Mouse (Mus musculus): ENCODE measurements around the gene Faap20.

The Faap20 gene

GRCm38 (mm10) chr4:155250361-155251117 is 937 bp downstream of the Faap20 start:
- DNase-seq = peak; percentile 78

DNA sequence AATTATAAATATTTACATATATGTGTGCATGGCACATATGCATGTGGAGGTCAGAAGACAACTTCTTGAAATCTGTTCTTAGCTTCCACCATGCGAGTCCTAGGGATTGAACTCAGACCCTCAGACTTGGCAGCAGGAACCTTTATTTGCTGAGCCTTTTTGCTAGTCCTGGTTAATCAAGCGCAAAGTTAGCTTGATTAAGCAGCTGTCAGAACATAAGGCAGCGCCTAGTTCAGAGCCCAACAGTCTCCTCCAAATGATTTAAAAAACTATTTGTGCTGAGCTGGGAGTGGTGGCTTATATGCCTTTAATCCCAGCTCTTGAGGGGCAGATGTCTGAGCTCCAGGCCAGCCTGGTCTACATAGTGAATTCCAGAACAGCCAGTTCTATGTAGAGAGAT is 1.5 kb downstream of the Faap20 start:
- DNase-seq = peak; percentile 61

DNA sequence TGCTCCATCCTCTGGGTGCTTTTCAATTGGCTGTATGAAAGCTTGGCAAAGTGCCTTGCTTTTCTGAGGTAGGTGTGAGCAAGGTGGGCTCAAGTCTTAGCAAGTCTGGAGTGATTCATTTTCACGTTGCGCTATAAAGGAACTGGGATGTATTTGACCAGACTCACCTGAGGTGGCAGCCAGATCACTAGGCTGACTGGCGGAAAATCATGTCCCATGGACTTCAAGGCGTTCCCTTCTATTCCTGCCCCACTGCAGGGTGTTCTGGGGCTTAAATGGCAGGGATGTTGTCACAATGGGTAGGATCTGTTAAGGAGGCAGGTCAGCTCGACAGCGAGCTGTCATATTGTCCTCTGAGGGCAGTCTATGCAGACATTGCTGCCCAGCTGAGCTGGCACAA is 2.7 kb downstream of the Faap20 start:
- no peak for DNase-seq

GRCm38 (mm10) chr4:155264521-155265321 is 15.1 kb downstream of the Faap20 start:
- DNase-seq = peak; percentile 98

- DNase-seq = no peak
Observed at GRCm38 (mm10) chr4:155267047-155267543, 17.5 kb downstream of the Faap20 start.

GRCm38 (mm10) chr4:155267639-155268175 is 18.1 kb downstream of the Faap20 start:
- DNase-seq = no peak

DNA sequence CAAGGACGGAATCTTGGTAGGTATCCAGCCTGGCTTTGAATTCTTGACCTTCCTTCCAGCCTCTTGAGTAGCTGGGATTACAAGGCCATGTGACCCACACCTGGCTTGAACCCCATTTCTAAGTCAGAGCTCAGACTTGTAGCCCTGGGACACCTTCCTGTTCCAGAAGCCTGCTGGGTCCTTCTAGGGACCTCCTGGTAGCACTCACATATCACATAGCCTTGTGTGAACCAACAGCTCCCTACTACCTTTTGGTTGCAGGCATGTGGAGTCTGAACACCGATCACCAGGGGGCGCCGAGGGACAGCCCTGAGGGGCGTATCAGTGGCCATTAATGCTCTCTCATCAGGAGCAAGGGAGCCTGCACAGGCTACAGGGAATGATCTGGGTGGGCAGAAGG is 18.8 kb downstream of the Faap20 start:
- peak; percentile 74 for DNase-seq

GRCm38 (mm10) chr4:155274451-155274850 is 24.8 kb downstream of the Faap20 start:
- no peak for DNase-seq

- DNase-seq = peak; percentile 54
Observed at GRCm38 (mm10) chr4:155274851-155275250, 25.2 kb downstream of the Faap20 start.

DNA sequence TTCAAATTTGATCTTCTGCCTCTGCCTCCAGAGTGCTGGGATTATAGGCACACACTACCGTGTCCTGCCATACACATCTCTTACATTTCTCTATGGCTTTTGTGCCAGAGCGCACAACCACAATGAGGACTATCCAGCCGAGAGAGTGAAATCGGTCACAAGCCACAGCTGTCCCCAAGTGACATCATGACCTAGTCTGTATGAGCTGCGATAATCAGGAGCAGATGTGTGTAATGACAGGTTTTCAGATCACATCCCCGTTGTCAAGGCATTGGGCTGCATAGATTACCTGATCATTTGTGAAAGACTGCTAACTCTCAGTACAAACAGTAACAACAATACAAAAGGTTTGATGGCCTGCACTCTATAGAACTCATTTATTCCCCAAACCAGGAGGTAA is 28.4 kb downstream of the Faap20 start:
- no peak for DNase-seq

- DNase-seq = no peak
Observed at GRCm38 (mm10) chr4:155279054-155279453, 29.5 kb downstream of the Faap20 start.

DNA sequence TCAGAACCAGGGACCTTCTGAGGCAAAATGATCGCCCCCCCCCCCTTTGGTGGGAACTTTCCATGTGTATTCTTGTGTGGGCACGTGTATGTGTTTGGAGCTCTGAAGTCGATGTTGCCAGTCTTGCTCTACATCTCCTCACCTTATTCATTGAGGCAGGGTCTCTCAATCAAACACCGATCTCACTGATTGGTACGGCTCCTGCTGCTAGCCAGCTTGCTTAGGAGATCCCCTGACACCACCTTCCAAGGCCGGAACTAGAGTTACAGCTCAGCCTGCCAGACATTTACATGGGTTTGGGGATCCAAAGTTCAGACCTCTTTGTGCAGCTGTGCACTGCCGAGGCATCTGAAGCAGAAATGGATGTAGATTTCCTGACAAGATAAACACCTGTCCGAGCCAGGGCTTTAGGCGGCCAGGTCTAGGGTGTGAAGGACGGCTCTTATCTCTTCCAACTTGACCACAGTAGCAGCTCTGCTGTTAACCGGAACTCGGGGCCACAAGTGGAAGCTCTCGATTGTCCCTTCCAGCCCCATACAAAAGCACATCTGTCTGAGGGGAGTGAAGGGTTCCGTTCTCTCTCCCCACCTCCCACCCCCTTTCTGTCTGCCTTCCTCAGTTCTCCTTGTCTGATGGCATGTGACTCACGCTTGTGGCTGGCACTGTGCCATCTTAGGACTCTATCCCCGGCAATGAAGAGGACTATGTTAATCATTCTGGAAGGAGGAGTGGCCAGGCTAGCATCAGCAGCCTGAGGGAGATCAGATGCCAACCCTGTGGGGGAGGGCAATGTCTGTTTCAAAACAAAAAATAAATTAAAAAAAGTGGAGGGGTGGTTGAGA is 30.5 kb downstream of the Faap20 start:
- DNase-seq = peak; percentile 51

GRCm38 (mm10) chr4:155280768-155281121 is 31.1 kb downstream of the Faap20 start:
- DNase-seq = no peak

DNA sequence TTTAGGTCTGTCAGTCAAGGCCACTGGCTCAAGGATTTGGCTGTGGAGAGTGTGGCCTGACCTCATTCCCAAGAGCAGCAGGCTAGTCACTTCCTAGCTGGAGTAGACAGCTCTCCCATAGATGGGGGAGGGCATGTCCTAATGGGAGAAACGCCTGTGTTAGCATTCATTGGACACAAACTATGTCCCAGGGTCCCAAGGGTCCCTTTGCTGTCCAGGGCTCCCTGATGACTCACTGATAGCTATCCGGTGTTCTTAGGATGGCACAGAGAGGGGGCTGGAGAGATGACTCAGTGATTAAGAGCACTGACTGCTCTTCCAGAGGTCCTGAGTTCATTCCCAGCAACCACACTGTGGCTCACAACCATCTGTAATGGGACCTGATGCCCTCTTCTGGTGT is 31.6 kb downstream of the Faap20 start:
- DNase-seq = peak; percentile 37

- no peak for DNase-seq
Observed at GRCm38 (mm10) chr4:155281652-155282051, 32.0 kb downstream of the Faap20 start.

- no peak for DNase-seq
Observed at GRCm38 (mm10) chr4:155282231-155282630, 32.6 kb downstream of the Faap20 start.

DNA sequence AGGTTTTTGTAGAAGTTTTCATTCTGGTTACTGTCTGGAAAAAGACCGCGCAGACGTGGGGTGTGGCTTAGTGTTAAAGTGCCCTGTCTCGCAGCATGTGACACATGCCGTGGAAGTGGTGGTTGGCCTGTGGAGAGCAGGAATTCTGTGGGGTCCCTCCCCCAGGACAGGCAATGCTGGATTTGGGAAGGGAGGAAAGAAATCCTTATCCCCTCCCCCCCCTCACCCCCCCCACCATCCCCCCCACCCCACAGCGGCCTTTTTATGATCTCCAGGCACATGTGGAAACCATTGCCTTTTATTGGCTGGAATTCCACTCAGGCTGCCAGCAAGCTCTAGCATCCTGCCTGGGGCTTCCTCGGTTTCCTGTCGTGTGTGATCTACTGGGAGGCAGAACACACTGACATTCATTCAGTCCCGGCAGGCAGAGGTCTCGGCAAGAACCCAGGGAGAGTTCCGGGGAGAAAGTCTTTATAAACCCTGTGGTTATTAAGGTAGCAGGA is 33.5 kb downstream of the Faap20 start:
- no peak for DNase-seq

GRCm38 (mm10) chr4:155283585-155283984 is 34.0 kb downstream of the Faap20 start:
- peak; percentile 78 for DNase-seq

GRCm38 (mm10) chr4:155284521-155285379 is 35.1 kb downstream of the Faap20 start:
- no peak for DNase-seq

DNA sequence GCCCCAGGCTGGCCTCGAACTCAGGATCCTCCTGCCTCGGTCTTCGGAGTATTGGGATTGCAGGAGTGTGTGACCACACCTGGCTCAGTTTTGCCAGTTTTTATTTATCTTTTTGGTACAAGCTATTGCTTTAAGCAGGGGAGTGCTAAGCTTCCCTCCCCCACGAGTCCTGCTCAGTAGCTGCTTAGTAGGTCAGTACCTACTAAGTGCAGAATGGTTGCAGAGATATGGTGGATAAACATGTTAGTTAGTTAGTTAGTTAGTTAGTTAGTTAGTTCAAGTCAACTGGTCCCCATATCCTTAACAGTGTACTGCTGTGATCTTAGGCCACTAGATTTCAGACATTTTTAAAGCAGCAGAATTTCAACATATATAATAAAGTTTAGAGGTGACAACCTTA is 36.5 kb downstream of the Faap20 start:
- no peak for DNase-seq

DNA sequence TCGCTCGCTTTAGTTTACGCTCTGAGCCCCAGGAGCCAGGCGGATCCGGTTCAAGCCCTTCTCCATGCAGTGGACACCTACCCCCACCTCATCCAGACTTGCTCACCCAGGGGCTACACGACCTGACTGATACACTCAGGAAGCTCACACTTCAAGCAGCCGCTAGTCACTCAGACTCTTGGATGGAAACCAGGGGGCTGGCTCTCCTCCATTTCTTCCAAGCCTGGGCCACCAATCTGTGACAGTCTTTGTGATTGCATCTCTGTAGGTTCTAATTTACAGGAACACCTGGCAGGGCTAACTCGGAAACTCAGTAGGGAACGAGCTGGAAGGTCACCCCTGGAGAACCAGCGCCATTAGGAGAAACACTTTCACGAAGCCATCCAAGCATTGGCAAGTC is 38.1 kb downstream of the Faap20 start:
- DNase-seq = peak; percentile 73

DNA sequence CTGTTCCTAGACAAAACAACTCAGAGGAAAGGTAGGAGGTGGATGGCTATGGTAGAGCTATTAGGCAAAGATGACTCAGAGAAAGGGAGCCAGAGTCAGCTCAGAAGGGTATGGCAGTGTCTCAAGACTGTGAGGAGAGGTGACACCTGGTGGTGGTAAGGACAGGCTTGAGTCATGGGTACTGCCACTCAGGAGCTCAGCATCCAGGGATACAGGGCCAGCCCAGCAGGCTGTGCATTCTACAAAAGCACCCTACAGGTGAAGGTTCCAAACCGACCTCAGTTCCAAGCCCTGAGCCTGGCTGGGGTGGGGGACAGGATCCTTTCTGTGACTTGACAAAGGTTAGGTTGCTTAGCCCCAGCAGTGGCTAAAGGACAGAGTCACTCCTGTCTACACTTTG is 39.0 kb downstream of the Faap20 start:
- no peak for DNase-seq

Measured in cerebellum, adult 11-12 months (tissue).